In genomic region chr10:96266100-96266735, GRCm38 (mm10) we compare ENCODE assay signal across 15 mouse cellular contexts.
DNase-seq lines count a peak whose midpoint lies in the region; ATAC-seq lines count a peak whose summit lies in the region.
"Had no signal": no experiment of that assay in that cellular context is flagged by ENCODE, and none has a peak within 500 bp of the region (broad histone marks: within the 10 kb centered on the region; RNA-seq: fewer than 3 reads in every experiment).

No protein-coding gene starts in this region.

- H3K9me3 ChIP-seq in limb, embryonic 15.5 days: no peaks in the 10 kb centered on the region
- H3K9me3 ChIP-seq in kidney, embryonic 15.5 days (replicated peaks): no peaks in the 10 kb centered on the region
- H3K9me3 ChIP-seq: hindbrain, embryonic 13.5 days had no signal

- H3K9ac ChIP-seq in limb, embryonic 15.5 days: no peak overlapping the region
- H3K9ac ChIP-seq in kidney, embryonic 15.5 days: no peak overlapping the region
- H3K9ac ChIP-seq: forebrain, postnatal 0 days; hindbrain, embryonic 13.5 days; liver, embryonic 14.5 days had no signal

- H3K4me3 ChIP-seq in limb, embryonic 15.5 days: no peak overlapping the region
- H3K4me3 ChIP-seq in kidney, embryonic 15.5 days (replicated peaks): no peak overlapping the region
- H3K4me3 ChIP-seq: hindbrain, embryonic 13.5 days had no signal

- peak; percentile 74 for ATAC-seq in common myeloid progenitor, adult 5-6 weeks (replicated peaks; ENCODE audit: low read depth, poor library complexity, severe bottlenecking)
- no peak for ATAC-seq in limb, embryonic 15.5 days (ENCODE audit: insufficient number of reproducible peaks, low FRiP score, low TSS enrichment, low read depth)
- ATAC-seq in kidney, embryonic 15.5 days (replicated peaks; ENCODE audit: low FRiP score): no peak
- ATAC-seq: forebrain, postnatal 0 days had no signal

- H3K4me2 ChIP-seq in limb, embryonic 15.5 days: no peak overlapping the region
- H3K4me2 ChIP-seq in kidney, embryonic 15.5 days: no peak overlapping the region
- H3K4me2 ChIP-seq: heart, embryonic 11.5 days; hindbrain, embryonic 13.5 days had no signal

- WGBS in limb, embryonic 15.5 days: 51% methylated on average over 9 of the region's 9 CpGs
- WGBS in kidney, embryonic 15.5 days: 71% methylated on average over 9 of the region's 9 CpGs

- peak; percentile 76 for DNase-seq in heart, adult 11 months
- DNase-seq in heart, postnatal 4 days: no peak
- peak; percentile 47 to 53 for DNase-seq in B cell, adult 2 months
- DNase-seq in layer of hippocampus, postnatal 14 days (ENCODE audit: low spot score in 2 of 2): no peak
- no peak for DNase-seq in kidney, postnatal 10 days
- DNase-seq: adrenal gland, adult 8-10 months; forebrain, postnatal 0 days; kidney, adult 9 months; right cerebral cortex, postnatal 25 days had no signal

- peaks cover 37% of the 10 kb centered on the region for H3K4me1 ChIP-seq in limb, embryonic 15.5 days
- peaks cover 28% of the 10 kb centered on the region for H3K4me1 ChIP-seq in kidney, embryonic 15.5 days

- H3K27me3 ChIP-seq in limb, embryonic 15.5 days: no peaks in the 10 kb centered on the region
- no peaks in the 10 kb centered on the region for H3K27me3 ChIP-seq in kidney, embryonic 15.5 days
- H3K27me3 ChIP-seq: hindbrain, embryonic 13.5 days had no signal

- no peaks in the 10 kb centered on the region for H3K36me3 ChIP-seq in limb, embryonic 15.5 days
- no peaks in the 10 kb centered on the region for H3K36me3 ChIP-seq in kidney, embryonic 15.5 days
- H3K36me3 ChIP-seq: hindbrain, embryonic 13.5 days had no signal

- H3K27ac ChIP-seq in limb, embryonic 15.5 days: peak overlapping the region; percentile 65
- H3K27ac ChIP-seq in kidney, embryonic 15.5 days: no peak overlapping the region
- H3K27ac ChIP-seq: hindbrain, embryonic 13.5 days; liver, embryonic 14.5 days had no signal

Comparison
In these comparisons a context has a peak if more than half of its experiments do, and no peak if none do; other contexts are left out.
1. DNase-seq: peak in heart, adult 11 months (single experiment) and B cell, adult 2 months (2 of 2); none in heart, postnatal 4 days (single experiment), layer of hippocampus, postnatal 14 days (0 of 2) and kidney, postnatal 10 days (single experiment).